Mouse (Mus musculus): ENCODE data around the gene Nova2. TPM values are rescaled to one million over a fixed set of nuclear protein-coding genes. Genes with fewer than 3 reads are reported as not detected.

Gene Nova2
- polyA plus RNA-seq, 1 experiment: 0.90 TPM

DNA sequence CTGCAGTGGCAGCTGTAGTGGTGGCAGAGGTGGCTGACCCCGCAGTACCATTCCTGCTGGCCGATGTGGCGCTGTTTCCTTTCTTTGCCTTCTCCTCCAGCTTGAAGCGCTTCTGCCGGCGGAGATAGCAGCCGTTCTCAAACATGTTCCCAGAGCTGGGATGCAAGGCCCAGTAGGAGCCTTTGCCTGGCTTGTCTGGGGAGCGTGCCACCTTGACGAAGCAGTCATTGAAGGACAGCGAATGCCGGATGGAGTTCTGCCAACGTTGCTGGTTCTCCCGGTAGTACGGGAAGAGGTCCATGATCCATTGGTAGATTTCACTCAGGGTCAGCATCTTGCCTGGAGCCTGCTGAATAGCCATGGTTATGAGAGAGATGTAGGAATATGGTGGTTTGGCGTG, 88.8 kb downstream of the Nova2 start:
- Histone ChIP-seq H3K27ac (ENCODE audit: insufficient read depth, low read length) (no peak overlapping the region), H3K27me3 (ENCODE audit: control insufficient read depth, insufficient read depth, low read length) (peaks cover 6% of the 10 kb centered on the region), H3K4me1 (ENCODE audit: control insufficient read depth, insufficient read depth, insufficient read length) (peaks cover 5% of the 10 kb centered on the region; the same call in 1 of the 2 replicates), H3K4me3 (ENCODE audit: extremely low read depth, insufficient read depth, insufficient read length) (no peak overlapping the region), H3K36me3 (ENCODE audit: control insufficient read depth, insufficient read depth, low read length) (no peaks in the 10 kb centered on the region)
- 92% methylated on average over 15 of the region's 15 CpGs for WGBS
- TF ChIP-seq POLR2A (IDR thresholded peaks at IDR 0.05; ENCODE audit: low read depth, low read length) (no peak), CTCF (IDR thresholded peaks at IDR 0.05; ENCODE audit: extremely low read depth, insufficient read depth, insufficient read length, insufficient replicate concordance) (no peak)
- DNase-seq (ENCODE audit: low read depth in 1 of 2, low spot score in 2 of 2): no peak

Other genes starting within 250 kb of the Nova2 start
- gene Psg20, start 239.7 kb upstream of the Nova2 start, polyA plus RNA-seq (2012; rRNA removed): not detected in 2 replicates
- gene Psg22, start 207.8 kb upstream of the Nova2 start, polyA plus RNA-seq (2012; rRNA removed): not detected in 2 replicates
- not detected in 2 replicates for gene Psg19, start 127.4 kb upstream of the Nova2 start, polyA plus RNA-seq (2012; rRNA removed)
- 0.05 TPM in 1 of 2 replicates, not detected in the other for gene Psg17, start 104.3 kb upstream of the Nova2 start, polyA plus RNA-seq (2012; rRNA removed)
- gene Mill2, start 85.9 kb upstream of the Nova2 start, polyA plus RNA-seq (2012; rRNA removed): 2.4 and 2.9 TPM in 2 replicates
- 93.4 and 164 TPM in 2 replicates for gene Pglyrp1, start 54.6 kb upstream of the Nova2 start, polyA plus RNA-seq (2012; rRNA removed)
- 13.0 and 25.5 TPM in 2 replicates for gene Ccdc61, start 15.5 kb upstream of the Nova2 start, polyA plus RNA-seq (2012; rRNA removed)
- not detected in 2 replicates for gene Nanos2, start 61.5 kb downstream of the Nova2 start, polyA plus RNA-seq (2012; rRNA removed)
- gene Mypop, start 65.4 kb downstream of the Nova2 start, polyA plus RNA-seq (2012; rRNA removed): 2.5 and 4.0 TPM in 2 replicates
- gene Irf2bp1, start 78.2 kb downstream of the Nova2 start, polyA plus RNA-seq (2012; rRNA removed): 23.8 and 32.9 TPM in 2 replicates
- gene Foxa3, start 97.7 kb downstream of the Nova2 start, polyA plus RNA-seq (2012; rRNA removed): 0.38 and 0.49 TPM in 2 replicates
- 67.2 and 88.3 TPM in 2 replicates for gene Sympk, start 98.5 kb downstream of the Nova2 start, polyA plus RNA-seq (2012; rRNA removed)
- 0.06 TPM in 1 of 2 replicates, not detected in the other for gene Rsph6a, start 128.8 kb downstream of the Nova2 start, polyA plus RNA-seq (2012; rRNA removed)
- gene Dmwd, start 150.3 kb downstream of the Nova2 start, polyA plus RNA-seq (2012; rRNA removed): 26.6 and 31.9 TPM in 2 replicates
- gene Dmpk, start 158.0 kb downstream of the Nova2 start, polyA plus RNA-seq (2012; rRNA removed): 175 and 182 TPM in 2 replicates
- gene Six5, start 168.7 kb downstream of the Nova2 start, polyA plus RNA-seq (2012; rRNA removed): 9.1 and 9.8 TPM in 2 replicates
- gene Gm4969, start 192.5 kb downstream of the Nova2 start, polyA plus RNA-seq (2012; rRNA removed): 0.02 TPM in 1 of 2 replicates, not detected in the other
- gene Fbxo46, start 194.0 kb downstream of the Nova2 start, polyA plus RNA-seq (2012; rRNA removed): 15.4 and 16.5 TPM in 2 replicates
- gene Qpctl, start 223.4 kb downstream of the Nova2 start, polyA plus RNA-seq (2012; rRNA removed): 7.7 and 12.3 TPM in 2 replicates
- gene Snrpd2, start 223.8 kb downstream of the Nova2 start, polyA plus RNA-seq (2012; rRNA removed): 17.0 and 19.0 TPM in 2 replicates
- gene Gipr, start 240.2 kb downstream of the Nova2 start, polyA plus RNA-seq (2012; rRNA removed): 0.07 and 0.08 TPM in 2 replicates